Mouse (Mus musculus) induced T-regulatory cell, adult 2 months (primary cell): ENCODE results near the gene Nipsnap3b.

Experiments used
- DNase-seq: peaks from one replicate; pipeline ENCODE4 v3.0.0-alpha.2; 2012; ENCODE audit warnings: low read depth

Nipsnap3b gene

GRCm38 (mm10) chr4:53011732-53012361, at the start of gene Nipsnap3b:
Gene Nipsnap3b, plus strand, starts transcription at chr4:53011880.
- DNase-seq = peak; percentile 97

GRCm38 (mm10) chr4:52964247-52964646, 47.4 kb upstream of the Nipsnap3b start, which contains the start of gene Olfr270:
Gene Olfr270, plus strand, starts transcription at chr4:52964547.
- DNase-seq = no peak

DNA sequence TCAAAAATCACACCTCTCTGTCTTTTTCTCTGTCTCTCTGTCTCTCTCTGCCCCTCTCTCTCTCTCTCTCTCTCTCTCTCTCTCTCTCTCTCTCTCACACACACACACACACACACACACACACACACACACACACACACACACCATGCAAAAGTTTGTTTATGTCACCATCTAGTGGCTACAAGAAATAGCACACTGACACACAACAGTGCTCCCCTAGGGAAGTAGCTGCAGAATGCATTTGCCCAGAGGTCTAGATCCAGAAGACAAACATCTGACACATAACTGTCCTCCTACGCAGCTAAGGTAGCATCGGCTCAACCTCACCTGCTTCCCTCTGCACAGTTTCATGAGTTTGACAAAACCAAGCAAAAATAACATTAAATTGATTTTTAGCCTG, 26.5 kb upstream of the Nipsnap3b start:
- DNase-seq = no peak

GRCm38 (mm10) chr4:52986266-52986665, 25.4 kb upstream of the Nipsnap3b start:
- no peak for DNase-seq

DNA sequence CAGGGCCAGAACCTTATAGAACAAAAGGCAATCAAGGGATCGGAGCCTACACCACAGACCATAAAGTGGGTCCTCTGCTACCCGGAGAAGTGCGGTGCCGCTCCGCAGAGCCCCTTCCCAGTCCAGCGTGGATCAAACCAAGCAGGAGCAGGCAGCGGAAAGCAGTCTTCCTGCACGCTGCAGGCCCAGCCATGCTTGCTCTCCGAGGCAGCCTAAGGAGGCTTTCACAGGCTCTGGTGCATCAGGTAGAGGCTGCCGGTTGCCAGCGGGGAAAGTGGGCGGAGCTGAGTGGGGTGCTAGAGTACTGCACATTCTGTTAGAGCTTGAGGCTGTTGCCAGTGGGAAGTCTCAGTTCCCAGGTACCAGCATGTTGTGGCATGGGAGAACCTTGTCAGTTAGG, 22.4 kb upstream of the Nipsnap3b start, which contains the start of gene Nipsnap3a:
Gene Nipsnap3a (plus strand): TSS at position 25 of the 400 bp plus-strand sequence.
- no peak for DNase-seq

GRCm38 (mm10) chr4:52999449-52999848, 12.2 kb upstream of the Nipsnap3b start:
- DNase-seq = no peak

DNA sequence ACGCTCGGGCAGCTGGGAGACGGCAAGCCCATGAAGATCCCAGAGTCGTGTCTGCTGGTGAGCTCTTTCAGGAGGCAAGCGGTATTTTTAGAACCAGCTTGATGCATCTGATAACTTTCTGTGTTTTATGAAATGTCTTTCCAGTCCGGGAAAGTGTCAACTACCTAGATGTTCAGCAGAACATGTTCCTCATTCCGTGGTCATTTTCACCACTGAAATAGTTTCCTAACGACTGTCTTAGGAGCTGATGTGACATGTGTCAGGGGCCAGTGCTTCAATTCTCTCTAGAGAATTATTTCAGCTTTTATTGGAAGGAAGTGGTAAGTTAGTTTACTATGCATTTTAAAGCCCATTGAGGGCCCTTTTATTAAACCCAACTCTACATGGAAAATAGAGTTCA, 11.5 kb upstream of the Nipsnap3b start:
- DNase-seq = no peak

DNA sequence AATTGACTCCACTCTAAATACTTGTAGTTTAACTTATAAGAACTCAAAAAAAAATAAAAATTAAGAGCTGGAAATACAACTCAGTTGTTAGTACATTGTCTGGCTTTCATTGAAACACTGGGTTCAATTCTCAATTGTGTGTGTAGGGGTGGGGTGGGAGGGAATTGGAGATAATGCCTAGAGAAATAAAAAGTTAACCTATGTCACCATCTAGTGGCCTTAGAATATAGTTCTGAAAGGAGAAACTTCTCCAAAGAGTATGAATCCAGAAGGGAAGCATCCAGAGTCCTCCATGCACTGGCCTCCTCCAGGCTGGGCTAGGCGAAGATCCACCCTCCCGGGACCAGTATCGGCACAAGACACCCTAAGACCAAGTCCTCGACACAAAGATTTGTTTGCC, 2.5 kb upstream of the Nipsnap3b start:
- no peak for DNase-seq

GRCm38 (mm10) chr4:53009871-53010270, 1.8 kb upstream of the Nipsnap3b start:
- DNase-seq = no peak

- no peak for DNase-seq
Measured at GRCm38 (mm10) chr4:53014421-53014820, 2.7 kb downstream of the Nipsnap3b start.

DNA sequence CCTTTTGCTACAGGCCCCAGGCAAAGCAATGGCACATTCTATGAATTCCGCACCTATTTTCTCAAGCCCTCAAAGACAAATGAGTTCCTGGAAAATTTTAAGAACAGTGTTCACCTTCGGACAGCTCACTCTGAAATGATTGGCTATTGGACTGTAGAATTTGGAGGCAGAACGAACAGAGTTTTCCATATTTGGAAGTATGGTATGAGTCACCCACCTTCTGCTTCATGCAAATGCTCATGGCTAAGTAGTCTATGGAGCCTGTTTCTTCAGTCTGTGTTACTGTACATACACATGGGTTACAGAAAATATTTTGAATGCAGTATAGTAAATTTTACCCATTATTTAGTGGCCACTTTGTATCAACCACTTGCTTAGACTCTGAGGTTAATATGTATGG, 3.3 kb downstream of the Nipsnap3b start:
- DNase-seq = no peak

DNA sequence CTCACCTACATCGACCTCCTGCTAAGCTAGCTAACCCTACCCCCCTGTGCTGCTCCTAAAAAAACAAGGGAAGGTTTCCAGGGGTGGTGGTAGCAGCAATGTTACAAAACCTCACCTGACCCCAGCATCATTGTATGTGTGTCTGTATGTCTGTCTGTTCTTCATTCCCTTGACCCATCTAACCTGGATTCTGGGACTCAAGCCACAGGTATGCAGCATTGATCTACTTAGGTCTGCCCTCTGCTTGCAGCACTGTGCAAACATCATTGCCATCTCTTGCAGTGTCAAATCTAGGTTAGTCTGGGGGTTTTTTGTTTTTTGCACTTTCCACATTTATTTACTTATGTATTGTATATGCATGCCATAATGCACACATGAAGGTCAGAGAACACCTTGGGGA, 6.7 kb downstream of the Nipsnap3b start:
- DNase-seq = no peak

DNA sequence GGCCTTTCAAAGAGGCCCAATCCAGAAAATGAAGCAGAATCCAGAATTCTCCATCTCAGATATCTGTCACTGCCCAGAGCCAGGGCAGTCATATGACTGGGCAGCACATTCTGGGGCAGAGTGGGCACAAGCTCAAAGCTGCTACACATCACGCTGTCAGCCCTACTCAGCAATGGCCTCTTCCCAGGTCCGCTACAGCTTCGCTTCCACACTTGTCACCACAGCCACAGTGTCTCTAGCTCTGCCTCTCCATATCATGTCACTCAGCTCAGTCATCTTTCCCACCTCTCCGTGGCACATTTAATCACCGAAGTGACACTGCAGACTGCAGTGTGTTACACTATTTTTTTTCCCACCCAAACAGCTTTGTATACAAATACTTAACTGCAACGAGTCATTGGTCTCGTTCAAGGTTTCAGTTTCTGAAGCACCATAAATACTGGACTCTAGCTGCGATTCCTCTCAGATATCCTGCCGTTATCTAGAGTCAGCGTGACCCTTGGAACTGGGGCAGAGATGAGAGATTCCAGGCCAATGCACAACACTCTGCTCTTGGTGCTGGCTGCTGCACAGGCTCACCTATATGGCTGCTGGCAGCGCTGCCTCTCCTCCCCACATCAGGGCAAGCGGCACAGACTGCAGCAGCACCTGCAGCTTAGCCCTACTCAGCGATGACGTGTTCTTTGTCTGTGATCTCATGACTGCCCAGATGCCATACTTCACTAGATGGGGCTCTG, 11.7 kb downstream of the Nipsnap3b start:
- no peak for DNase-seq

GRCm38 (mm10) chr4:53024397-53024796, 12.7 kb downstream of the Nipsnap3b start:
- no peak for DNase-seq

- no peak for DNase-seq
Measured at GRCm38 (mm10) chr4:53027811-53028210, 16.1 kb downstream of the Nipsnap3b start.

DNA sequence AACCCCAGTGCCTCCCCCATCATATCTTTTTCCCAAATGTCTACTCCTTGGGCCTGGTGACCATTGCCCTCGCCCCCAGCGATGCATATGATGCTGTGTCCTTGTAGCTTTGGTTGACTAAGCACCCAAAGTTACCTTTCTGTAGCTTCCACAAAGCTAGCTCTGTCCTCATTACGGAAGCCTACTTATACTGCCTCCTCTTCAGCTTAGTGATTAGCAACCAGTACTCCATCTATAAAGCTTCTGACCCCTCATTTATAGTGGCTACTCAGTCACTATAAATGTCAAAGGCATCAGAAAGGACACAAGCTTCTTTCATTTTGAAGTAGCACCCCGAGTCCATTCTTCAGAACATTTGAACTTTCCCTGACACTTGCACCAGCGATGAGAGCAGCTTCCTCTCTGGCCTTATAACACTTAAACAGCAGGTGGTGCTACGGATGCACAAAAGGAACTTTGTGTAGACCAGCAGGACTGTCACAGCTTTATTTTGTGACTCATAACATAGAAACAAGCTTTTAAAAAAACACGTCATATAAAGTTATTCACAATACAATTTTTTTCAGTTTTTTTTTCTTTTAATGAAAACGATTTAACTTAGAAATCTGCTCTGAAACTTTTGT, 18.8 kb downstream of the Nipsnap3b start:
- DNase-seq = no peak

DNA sequence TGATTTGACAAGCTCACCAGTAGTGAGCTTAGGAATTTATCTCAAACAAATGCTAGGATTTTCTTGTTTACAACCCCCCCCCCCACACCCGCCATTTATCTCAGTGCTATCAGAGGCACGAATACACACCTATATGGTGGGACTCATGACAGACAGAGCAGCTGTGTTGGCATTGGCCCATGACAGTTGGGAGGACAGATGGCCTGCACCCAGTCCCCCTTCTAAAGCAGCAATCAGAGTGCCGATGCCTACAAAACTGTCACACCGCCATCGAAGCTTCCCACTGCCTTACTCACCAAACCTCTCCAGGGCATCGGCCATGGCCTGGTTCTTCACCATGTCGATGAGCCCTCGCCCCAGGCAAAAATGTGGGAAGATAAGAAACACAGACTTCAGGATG, 32.1 kb downstream of the Nipsnap3b start:
- DNase-seq = no peak

DNA sequence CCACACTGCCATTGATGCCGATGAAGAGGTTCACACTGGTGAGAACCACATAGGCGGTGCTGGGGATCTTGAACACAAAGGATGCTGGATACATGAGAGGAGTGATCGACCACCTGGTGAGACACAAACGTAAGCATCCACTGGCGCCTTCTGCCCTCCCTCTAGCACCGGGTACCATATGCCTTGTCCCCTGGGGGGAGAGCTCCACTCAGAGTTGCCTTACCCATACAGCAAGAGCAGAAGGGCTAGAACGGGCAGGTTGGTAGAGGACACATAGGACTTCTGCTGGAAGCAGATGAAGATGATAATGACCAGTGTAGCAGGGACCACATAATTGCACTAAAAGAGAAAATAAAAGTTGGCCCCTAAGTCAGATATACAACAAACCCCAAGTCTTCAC, 34.1 kb downstream of the Nipsnap3b start:
- DNase-seq = no peak

DNA sequence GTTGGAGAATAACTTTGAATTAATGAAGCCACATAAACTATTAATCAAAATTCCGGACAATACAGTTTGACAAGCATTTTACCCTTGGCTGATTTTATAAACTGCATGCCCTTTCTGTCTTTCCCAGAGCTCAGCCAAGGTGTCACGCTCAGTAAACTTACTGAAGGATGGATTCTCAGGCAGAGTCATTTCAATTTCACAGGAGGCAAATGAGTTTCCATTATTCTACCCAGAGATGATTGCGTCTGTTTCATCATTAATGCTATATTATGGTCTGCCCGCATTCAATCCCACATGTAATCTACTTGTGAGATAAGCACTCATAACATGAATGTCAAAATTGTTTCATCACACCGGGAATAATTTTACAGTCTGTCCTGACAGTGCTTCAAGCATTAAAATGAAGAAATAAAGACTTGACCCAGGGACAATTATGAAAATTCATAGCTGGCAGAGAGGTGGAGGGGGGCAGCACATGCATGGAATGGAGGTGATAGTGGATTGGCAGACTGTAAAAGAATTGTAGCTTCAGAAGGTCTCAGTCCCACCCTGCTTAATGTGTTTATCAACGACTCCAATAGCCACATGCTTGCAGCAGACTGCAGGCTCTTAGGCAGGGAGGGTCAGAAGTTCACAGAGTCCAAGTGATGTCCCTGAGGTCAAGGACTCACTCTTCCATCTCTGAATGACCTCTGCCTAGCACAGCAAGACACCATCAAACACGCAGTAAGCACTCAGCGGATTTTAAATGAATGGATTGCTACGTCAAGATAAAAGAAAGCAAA, 34.8 kb downstream of the Nipsnap3b start:
- DNase-seq = no peak

GRCm38 (mm10) chr4:53062301-53063008, 50.8 kb downstream of the Nipsnap3b start:
- no peak for DNase-seq
